Mouse (Mus musculus) testis, adult 2 months (tissue): ENCODE data around the gene Hsp90ab1. TPM values are rescaled to one million over a fixed set of nuclear protein-coding genes. Genes with fewer than 3 reads are reported as not detected.

ENCODE experiments used
- H3K27ac ChIP-seq: fragments of 200-500 bp; 2 replicates; pipeline ENCODE4 v1.5.1; 2012; ENCODE audit warnings: low read depth, low read length; ENCODE audit not compliant: control insufficient read depth, insufficient read depth
- H3K27me3 ChIP-seq: fragments of 200-500 bp; 2 replicates; pipeline ENCODE4 v1.6.1; 2012; ENCODE audit warnings: mild to moderate bottlenecking, low read length, moderate library complexity; ENCODE audit not compliant: control insufficient read depth, insufficient read depth
- H3K36me3 ChIP-seq: fragments of 200-500 bp; 2 replicates; pipeline ENCODE4 v1.6.1; 2012; ENCODE audit warnings: mild to moderate bottlenecking, low read length; ENCODE audit not compliant: control insufficient read depth, insufficient read depth
- H3K4me1 ChIP-seq: fragments of 200-500 bp; 2 replicates; pipeline ENCODE4 v1.6.1; 2012; ENCODE audit warnings: low read length; ENCODE audit not compliant: control insufficient read depth, insufficient read depth
- H3K4me3 ChIP-seq: fragments of 200-500 bp; 2 replicates; pipeline ENCODE4 v1.5.1; 2012; ENCODE audit warnings: low read depth, mild to moderate bottlenecking, low read length, moderate library complexity, mixed read lengths; ENCODE audit not compliant: control insufficient read depth
- CTCF ChIP-seq: fragments of 200-500 bp; IDR thresholded peaks from 2 replicates; pipeline ENCODE4 v1.5.1; 2012; ENCODE audit warnings: low read depth, mild to moderate bottlenecking, inconsistent platforms, low read length, moderate library complexity; ENCODE audit not compliant: control insufficient read depth, insufficient read depth, insufficient replicate concordance
- POLR2A ChIP-seq: fragments of 200-500 bp; IDR thresholded peaks from 2 replicates; pipeline ENCODE4 v1.6.1; 2012; ENCODE audit warnings: low read depth, mild to moderate bottlenecking, inconsistent platforms, low read length, moderate library complexity; ENCODE audit not compliant: control insufficient read depth
- polyA plus RNA-seq: library from polyadenylated mRNA; depleted of rRNA; stranded (reverse); fragments of >200 nt; gene quantifications from 2 replicates; pipeline ENCODE4 v1.2.3, GENCODE M21; 2012

Gene Hsp90ab1
- polyA plus RNA-seq, 1 experiment, result 109 TPM

DNA sequence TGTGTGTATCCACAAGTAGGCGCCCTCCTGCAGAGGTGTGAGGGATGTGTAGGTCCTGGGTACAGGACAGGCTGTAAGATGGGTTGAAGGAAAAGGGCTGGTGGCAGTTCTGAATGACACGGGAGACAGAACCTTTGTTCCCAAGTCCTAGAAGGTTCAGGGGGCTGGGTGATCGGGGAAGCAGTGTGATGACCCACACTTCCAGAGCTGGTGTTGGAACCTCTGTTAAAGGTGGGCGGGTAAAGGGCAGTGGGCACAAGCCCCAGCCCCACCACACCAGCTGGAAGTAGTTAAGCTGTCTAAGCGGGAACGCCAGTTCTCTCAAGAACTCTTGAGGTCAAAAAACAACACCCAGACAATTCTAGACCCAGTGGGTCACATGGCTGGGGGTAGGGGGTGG is 17.3 kb upstream of the Hsp90ab1 start:
- no peaks in the 10 kb centered on the region for H3K36me3 ChIP-seq
- H3K27me3 ChIP-seq, result no peaks in the 10 kb centered on the region
- no peak overlapping the region for H3K4me3 ChIP-seq
- TF ChIP-seq CTCF, result no peak
- TF ChIP-seq POLR2A, result no peak
- no peak overlapping the region for H3K27ac ChIP-seq
- peaks cover 22% of the 10 kb centered on the region for H3K4me1 ChIP-seq

DNA sequence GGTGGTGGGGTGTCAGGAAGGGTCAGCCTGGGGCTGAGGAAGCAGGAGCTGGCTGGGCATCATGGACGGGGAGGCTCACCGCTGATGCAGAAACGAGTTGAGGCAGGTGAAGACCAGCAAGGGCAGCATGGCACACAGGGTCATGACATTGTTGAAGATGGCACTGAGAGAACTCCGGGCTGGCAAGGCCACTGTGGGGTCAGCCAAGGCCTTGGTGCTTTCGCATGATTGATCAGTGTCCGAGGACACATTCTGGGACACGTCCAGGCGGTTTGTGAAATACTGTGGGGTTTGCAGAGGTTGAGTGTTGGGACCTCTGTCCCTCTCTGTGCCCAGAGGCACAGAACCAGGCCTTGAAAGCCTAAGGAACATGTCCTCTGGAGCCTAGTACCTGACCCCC is 16.8 kb upstream of the Hsp90ab1 start:
- no peak overlapping the region for H3K4me3 ChIP-seq
- H3K27me3 ChIP-seq, result no peaks in the 10 kb centered on the region
- H3K27ac ChIP-seq, result no peak overlapping the region
- H3K36me3 ChIP-seq, result no peaks in the 10 kb centered on the region
- H3K4me1 ChIP-seq, result peaks cover 23% of the 10 kb centered on the region
- TF ChIP-seq POLR2A (no peak), CTCF (no peak)

DNA sequence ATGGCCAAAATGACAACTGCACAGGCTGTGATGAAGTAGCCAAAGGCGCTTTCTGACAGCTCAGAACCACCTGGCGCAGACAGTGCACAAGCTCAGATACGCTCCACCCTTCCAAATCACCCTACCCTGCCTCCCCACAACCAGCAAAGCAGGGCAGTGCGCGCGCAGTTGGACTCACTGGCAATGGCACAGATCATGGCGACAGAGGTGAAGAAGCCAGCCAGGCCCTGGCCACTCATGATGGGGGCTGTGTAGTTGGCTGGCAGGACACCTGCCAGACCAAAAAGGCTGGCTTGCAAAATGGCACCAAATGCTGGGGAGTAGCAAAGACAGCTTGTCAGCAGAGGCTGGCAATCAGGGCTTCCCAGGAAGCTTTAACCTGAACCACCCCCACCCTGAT is 16.2 kb upstream of the Hsp90ab1 start:
- Histone ChIP-seq H3K27ac (no peak overlapping the region), H3K27me3 (no peaks in the 10 kb centered on the region), H3K36me3 (no peaks in the 10 kb centered on the region), H3K4me1 (peaks cover 29% of the 10 kb centered on the region), H3K4me3 (no peak overlapping the region)
- no peak for TF ChIP-seq CTCF
- no peak for TF ChIP-seq POLR2A

DNA sequence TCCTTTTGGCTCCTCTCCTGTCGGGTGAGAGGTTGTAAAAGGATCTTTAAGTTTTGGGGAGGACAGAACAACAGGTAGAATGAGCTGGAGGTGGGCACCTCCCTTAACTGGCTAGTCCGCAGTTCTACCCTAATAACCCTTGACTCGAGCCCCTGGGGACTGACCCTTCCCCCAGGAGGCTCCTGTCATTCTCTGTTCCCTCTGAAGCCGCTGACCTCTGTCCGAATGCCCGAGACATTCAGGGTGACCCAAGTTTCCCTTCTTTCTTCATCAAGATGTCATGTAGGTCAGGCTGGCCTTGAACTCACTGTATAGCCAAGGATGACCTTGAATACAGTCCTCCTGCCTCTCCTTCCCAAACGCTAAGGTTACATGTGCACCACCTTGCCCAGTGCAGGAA is 15.3 kb upstream of the Hsp90ab1 start:
- peaks cover 29% of the 10 kb centered on the region for H3K4me1 ChIP-seq
- no peak overlapping the region for H3K4me3 ChIP-seq
- no peak overlapping the region for H3K27ac ChIP-seq
- H3K36me3 ChIP-seq, result no peaks in the 10 kb centered on the region
- no peaks in the 10 kb centered on the region for H3K27me3 ChIP-seq
- no peak for TF ChIP-seq CTCF

DNA sequence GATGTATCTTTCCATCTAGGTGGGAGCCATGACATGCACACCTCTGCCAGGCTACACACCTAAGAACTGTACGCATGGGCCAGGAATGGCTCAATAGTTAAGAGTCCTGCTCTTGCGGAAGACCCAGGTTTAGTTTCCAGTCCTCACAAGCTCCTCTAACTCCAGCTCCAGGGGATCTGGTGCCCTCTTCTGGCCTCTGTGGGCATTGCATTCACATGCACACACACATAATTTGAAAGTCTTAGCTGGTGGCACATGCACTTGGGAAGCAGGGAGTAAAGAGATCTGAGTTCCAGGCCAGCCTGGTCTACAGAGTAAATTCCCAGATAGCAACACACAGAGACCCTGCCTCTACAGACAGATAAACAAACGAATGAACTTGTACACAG is 13.4 kb upstream of the Hsp90ab1 start:
- peaks cover 20% of the 10 kb centered on the region for H3K4me1 ChIP-seq
- no peak overlapping the region for H3K4me3 ChIP-seq
- H3K36me3 ChIP-seq, result no peaks in the 10 kb centered on the region
- no peaks in the 10 kb centered on the region for H3K27me3 ChIP-seq
- TF ChIP-seq CTCF, result peak; percentile 57; the same call in 1 of the 2 replicates
- TF ChIP-seq POLR2A, result no peak
- no peak overlapping the region for H3K27ac ChIP-seq

DNA sequence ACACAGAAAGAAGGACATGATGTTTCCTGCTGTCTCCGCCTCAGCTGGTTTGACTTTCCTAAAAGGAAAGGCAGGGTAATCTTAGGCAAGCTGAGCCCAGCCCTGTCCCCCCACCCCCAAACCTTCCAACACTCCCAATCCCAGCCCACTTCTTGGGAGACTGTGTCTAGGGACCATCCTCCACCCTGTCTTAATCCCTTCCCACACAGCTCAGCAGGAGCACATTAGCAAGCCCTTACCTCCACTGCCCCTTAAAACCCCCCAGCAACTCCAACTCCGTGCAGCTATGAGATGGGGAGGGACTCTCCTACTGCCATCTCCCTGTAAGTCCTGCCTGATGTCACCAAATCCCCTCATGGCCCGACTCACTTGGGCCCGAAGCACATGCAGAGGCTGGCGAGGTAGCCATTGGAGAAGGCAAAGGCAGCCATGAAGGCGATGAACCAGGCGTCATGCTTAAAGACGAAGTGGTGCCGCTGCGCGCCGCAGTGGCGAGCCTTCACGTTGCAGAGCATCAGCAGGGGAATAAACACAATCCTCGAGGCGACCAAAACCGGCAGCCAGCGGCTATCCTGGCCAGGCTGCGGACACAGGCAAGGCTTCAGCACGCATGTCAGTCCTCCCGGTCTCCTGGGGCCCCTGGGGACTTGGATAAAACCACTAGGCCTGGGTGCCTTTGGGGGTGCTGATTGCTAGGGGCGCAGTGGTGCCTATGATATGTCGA is 12.8 kb upstream of the Hsp90ab1 start:
- H3K4me1 ChIP-seq, result peaks cover 20% of the 10 kb centered on the region
- H3K36me3 ChIP-seq, result no peaks in the 10 kb centered on the region
- no peaks in the 10 kb centered on the region for H3K27me3 ChIP-seq
- no peak for TF ChIP-seq CTCF
- 0 out of 2 replicates have a peak, but pooled peaks have one; percentile 9 for TF ChIP-seq POLR2A
- no peak overlapping the region for H3K4me3 ChIP-seq
- H3K27ac ChIP-seq, result peak overlapping the region; percentile 69; the same call in 1 of the 2 replicates

DNA sequence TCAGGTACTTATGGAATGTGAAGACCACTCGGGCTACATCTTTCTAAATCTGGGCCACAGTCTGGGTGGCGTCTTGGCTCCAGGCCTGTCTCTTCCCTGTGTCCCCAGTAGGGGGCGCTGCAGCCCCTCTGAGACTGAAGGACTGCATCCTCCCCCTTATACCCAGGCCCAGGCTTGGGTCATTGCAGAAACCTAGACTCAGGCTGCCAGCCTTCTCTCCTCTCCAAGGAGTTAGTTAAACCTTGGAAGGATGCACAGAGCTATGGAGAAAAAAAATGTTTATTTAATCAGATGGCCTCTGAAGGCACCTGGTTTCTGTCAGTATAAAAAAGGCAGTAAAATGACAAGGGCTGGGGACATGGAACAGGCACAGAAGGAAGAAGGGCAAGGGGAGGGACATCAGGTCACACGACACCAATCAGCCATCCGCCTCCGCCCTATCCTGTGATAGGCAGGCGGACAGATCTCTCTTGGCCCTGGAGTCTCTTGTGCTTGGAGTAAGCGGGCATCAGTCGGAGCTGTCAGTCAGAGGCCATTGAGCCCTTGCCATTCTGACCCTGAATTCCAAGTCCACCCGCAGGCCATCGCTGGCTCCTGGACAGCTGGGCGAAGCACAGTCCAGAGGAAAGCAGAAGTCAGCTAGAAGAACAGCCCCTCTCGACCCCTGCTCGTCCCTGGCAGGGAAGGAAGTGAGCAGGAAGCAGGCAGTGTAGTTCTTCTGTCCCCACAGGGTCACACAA is 12.0 kb upstream of the Hsp90ab1 start:
- Histone ChIP-seq H3K4me3 (no peak overlapping the region), H3K27ac (peak overlapping the region; percentile 83), H3K36me3 (no peaks in the 10 kb centered on the region), H3K27me3 (no peaks in the 10 kb centered on the region), H3K4me1 (peaks cover 16% of the 10 kb centered on the region)
- TF ChIP-seq CTCF (peak; percentile 89), POLR2A (no peak)
